Mouse (Mus musculus): ENCODE data around the gene Camk2n1. TPM values are rescaled to one million over a fixed set of nuclear protein-coding genes. Genes with fewer than 3 reads are reported as not detected.
A peak's percentile ranks its signal among the peaks of the same experiment; 100 is the strongest.

The Camk2n1 gene
- polyA plus RNA-seq (2015; fragmentation: Nextera tagmentation; extraction: Ambion mirVana) = 13.0 and 13.4 TPM in 2 replicates

DNA sequence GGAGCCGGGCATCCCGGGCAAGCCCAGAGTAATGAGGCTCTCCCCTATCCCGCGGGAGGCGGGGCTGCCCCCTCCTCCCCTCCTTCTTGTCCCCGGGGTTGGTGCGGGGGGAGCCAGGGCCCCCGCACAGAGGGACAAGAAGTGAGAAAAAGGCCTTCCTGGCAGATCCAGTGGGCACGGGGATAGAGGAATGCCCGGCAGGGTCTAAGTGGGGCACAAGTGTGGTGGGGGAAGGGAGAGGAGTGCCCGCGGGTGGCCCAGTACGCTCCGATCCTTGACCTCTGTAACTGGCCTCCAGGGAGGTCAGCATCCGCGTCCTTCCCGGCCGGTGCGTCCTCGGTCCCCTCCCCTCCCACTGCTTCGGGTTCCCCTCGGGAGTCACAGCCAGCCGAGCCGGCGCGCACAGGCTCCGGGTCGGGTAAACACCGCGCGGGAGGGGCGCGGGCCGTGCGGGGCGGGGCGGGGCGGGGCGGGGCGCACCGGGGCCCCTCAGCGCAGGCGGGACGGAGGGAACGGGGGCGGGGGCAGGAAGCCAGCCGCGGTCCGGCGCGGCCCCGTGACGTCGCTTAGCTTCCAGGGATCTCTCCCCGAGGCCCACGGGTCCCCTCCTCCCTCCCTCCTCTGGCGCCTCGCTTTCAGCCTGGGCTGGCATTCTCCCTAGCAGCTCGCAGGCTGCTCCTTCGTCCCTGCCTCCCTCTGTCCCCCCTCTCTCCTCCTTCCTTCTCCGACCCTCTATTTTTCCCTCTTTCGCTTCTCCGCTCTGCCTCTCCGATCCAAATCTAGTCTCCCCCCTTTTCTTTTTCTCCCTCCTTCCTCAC, at the start of gene Camk2n1:
Gene Camk2n1 (plus strand): TSS at position 562 of the 818 bp plus-strand sequence.
- H3K4me3 ChIP-seq (replicated peaks) = peak within 1 kb of the TSS; percentile 98
- H3K9ac ChIP-seq (replicated peaks) = peak within 1 kb of the TSS; percentile 95
- H3K27me3 ChIP-seq = peaks cover 11% of the 10 kb centered on the region
- peak; percentile 84 for ATAC-seq
- H3K4me2 ChIP-seq (replicated peaks) = peak within 1 kb of the TSS; percentile 80
- 0 out of 2 replicates have a peak, but pooled peaks cover under 1% of the 10 kb centered on the region for H3K36me3 ChIP-seq
- H3K4me1 ChIP-seq (replicated peaks) = peaks cover 59% of the 10 kb centered on the region
- peak within 1 kb of the TSS; percentile 97 for H3K27ac ChIP-seq
- 0% methylated on average over 38 of the region's 64 CpGs for WGBS
- no peaks in the 10 kb centered on the region for H3K9me3 ChIP-seq

DNA sequence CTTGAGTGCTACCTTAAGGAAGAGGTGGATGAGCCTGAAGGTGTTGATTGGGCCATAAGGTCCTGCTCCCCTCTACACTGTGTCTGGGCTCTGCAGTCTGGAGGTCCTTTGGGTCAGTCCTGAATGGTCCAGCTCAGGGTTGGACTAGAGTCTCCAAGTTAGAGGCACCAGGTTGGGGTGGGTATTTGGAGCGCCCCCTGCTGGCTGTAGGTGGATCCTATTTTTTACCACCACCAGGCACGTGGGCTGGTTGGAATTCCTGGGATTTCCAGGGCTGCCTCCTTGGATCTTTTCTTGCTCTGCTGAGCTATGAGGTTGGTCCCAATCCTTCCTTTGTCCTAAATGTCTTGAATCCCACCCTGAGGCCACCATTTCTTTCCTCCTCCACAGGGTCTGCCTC, 49.3 kb upstream of the Camk2n1 start:
- Histone ChIP-seq H3K9ac (replicated peaks) (no peak overlapping the region), H3K36me3 (no peaks in the 10 kb centered on the region), H3K27ac (no peak overlapping the region), H3K4me1 (replicated peaks) (no peaks in the 10 kb centered on the region), H3K4me3 (replicated peaks) (no peak overlapping the region), H3K27me3 (peaks cover 20% of the 10 kb centered on the region), H3K9me3 (no peaks in the 10 kb centered on the region), H3K4me2 (replicated peaks) (no peak overlapping the region)
- no peak for ATAC-seq
- 2% methylated on average over 2 of the region's 2 CpGs for WGBS

DNA sequence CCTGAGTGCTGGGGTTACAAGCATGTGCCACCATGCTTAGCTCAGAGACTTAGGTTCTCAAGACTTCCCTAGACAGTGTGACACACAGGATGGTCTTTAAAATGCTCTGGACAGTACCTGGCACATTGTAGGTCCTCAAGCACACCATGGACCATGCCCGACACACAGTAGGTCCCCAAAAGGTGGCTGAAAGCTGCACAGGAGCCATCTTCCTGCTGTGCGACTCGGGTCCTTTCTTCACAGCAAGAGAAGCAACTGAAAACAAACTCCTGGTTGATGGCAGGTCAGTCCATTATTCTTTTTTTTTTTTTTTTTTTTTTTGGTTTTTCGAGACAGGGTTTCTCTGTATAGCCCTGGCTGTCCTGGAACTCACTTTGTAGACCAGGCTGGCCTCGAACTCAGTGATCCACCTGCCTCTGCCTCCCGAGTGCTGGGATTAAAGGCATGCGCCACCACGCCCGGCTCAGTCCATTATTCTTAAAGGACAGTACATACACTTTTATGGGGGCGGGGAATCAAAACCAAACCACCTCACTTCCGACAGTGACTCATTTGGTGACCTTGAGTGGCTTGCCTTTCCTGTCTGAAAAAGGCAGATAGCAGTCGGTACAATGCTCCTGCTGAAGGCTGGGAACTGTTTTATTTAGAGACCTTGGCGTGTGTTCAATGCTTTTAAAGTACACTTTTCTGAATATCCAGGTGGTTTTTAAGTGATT, 46.5 kb upstream of the Camk2n1 start:
- no peak for ATAC-seq
- no peak overlapping the region for H3K27ac ChIP-seq
- no peak overlapping the region for H3K4me2 ChIP-seq (replicated peaks)
- H3K27me3 ChIP-seq = peaks cover 11% of the 10 kb centered on the region; the same call in 1 of the 2 replicates
- 87% methylated on average over 12 of the region's 13 CpGs for WGBS
- no peaks in the 10 kb centered on the region for H3K9me3 ChIP-seq
- H3K4me3 ChIP-seq (replicated peaks) = no peak overlapping the region
- H3K9ac ChIP-seq (replicated peaks) = no peak overlapping the region
- no peaks in the 10 kb centered on the region for H3K4me1 ChIP-seq (replicated peaks)
- H3K36me3 ChIP-seq = no peaks in the 10 kb centered on the region

DNA sequence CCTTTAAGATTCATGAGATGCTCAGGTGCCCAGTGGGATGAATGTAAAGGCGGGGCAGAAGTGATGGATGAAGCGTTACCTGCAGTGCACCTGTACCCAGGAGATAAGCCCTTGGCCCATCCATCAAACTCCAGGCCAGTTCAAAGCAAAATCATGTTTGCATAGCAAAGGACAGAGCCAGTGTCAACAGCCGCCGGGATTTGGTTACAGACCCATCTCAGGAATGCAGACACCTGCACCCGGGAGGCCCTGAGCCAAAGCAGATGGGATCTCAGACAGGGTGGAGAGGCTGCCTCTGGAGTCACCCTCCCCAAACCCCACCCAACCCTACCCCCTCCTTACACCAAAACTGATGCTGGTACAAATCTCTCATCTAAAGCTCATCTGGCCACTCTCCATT, 43.1 kb upstream of the Camk2n1 start:
- Histone ChIP-seq H3K9me3 (no peaks in the 10 kb centered on the region), H3K4me1 (replicated peaks) (peaks cover 6% of the 10 kb centered on the region), H3K27ac (no peak overlapping the region), H3K4me3 (replicated peaks) (no peak overlapping the region), H3K9ac (replicated peaks) (no peak overlapping the region), H3K4me2 (replicated peaks) (no peak overlapping the region), H3K36me3 (no peaks in the 10 kb centered on the region), H3K27me3 (peaks cover 13% of the 10 kb centered on the region; the same call in 1 of the 2 replicates)
- 17% methylated on average over 5 of the region's 5 CpGs for WGBS
- ATAC-seq = no peak

DNA sequence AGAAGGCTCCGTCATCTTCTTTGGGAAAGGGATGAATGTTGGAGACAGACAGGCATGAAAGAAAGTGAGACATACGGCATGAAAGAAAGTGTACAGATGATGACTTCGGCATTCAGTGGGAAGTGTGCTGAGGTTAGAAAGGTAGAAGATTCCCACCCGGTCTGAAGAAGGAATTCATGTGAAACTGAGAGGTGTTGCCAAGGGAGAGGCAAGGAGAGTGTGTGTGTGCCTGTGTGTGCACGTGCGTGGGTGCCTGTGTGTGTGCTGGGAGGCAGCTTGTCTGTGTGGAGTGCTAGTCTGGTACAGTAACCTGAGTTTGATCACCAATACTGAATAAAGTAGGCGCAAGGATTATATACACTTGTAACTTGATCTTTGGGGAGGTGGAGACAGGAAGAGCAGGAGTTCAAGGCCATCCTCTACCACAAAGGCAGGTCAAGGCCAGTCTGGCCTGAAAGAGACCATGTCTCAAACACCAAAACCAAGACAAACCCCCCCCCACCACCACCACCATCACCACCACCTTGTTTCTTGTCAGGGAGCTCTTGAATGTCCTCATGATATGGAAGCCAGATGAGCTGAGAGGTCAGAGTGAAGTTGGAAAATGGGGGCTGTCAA, 42.5 kb upstream of the Camk2n1 start:
- H3K27ac ChIP-seq = no peak overlapping the region
- H3K4me3 ChIP-seq (replicated peaks) = no peak overlapping the region
- no peaks in the 10 kb centered on the region for H3K9me3 ChIP-seq
- H3K9ac ChIP-seq (replicated peaks) = no peak overlapping the region
- peaks cover 6% of the 10 kb centered on the region for H3K4me1 ChIP-seq (replicated peaks)
- ATAC-seq = no peak
- WGBS = 56% methylated on average over 7 of the region's 7 CpGs
- peaks cover 16% of the 10 kb centered on the region; the same call in 1 of the 2 replicates for H3K27me3 ChIP-seq
- H3K4me2 ChIP-seq (replicated peaks) = no peak overlapping the region
- no peaks in the 10 kb centered on the region for H3K36me3 ChIP-seq

DNA sequence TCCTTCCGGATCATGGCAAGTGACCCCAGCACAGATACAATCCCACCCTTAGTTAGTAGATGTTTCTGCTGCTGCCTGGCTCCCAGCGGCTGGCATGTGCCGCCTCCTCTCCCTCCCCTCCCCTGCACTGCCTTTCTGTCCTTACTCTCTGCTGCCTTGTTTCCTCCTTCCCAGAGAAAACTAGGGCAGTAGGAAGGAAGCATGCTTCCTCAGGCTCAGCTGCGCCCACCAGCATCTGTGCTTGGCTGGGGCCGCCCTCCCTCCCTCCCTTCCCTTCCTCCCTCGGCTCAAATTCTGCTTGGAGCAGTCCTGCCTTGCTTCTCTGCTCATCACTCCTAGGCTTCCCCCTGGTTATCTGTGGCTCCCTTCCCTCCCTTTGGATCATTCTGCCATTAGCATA, 39.4 kb upstream of the Camk2n1 start:
- Histone ChIP-seq H3K4me3 (replicated peaks) (no peak overlapping the region), H3K4me1 (replicated peaks) (peaks cover 15% of the 10 kb centered on the region), H3K9me3 (no peaks in the 10 kb centered on the region), H3K9ac (replicated peaks) (0 out of 2 replicates have a peak overlapping the region, but pooled peaks have one; percentile 40), H3K36me3 (no peaks in the 10 kb centered on the region), H3K27ac (peak overlapping the region; percentile 49), H3K4me2 (replicated peaks) (no peak overlapping the region), H3K27me3 (peaks cover 10% of the 10 kb centered on the region)
- 29% methylated on average over 6 of the region's 6 CpGs for WGBS
- 0 out of 2 replicates have a peak, but pooled peaks have one; percentile 20 for ATAC-seq

DNA sequence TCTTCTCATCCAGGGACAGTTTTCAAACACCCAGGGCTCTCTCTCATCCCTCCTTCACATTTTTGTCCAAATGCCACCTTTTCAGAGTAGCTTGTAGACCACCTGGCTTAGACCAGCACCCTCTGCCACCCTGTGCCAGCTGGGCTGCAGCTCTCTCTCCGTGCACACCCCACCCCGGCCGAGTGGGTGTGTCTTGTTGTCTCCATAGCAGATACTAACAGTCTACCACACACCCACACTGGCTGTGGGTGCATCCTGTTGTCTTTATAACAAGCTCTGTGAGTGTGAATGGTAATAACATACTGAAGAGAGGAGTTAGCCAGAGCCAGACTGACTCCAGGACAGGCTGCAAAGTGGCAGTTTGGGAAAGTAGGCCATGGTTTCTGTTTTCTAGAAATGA, 38.1 kb upstream of the Camk2n1 start:
- Histone ChIP-seq H3K9ac (replicated peaks) (no peak overlapping the region), H3K4me1 (replicated peaks) (peaks cover 15% of the 10 kb centered on the region), H3K27ac (no peak overlapping the region), H3K4me3 (replicated peaks) (no peak overlapping the region), H3K4me2 (replicated peaks) (no peak overlapping the region), H3K27me3 (peaks cover 15% of the 10 kb centered on the region), H3K9me3 (no peaks in the 10 kb centered on the region), H3K36me3 (no peaks in the 10 kb centered on the region)
- WGBS = 79% methylated on average over 3 of the region's 3 CpGs
- ATAC-seq = no peak

DNA sequence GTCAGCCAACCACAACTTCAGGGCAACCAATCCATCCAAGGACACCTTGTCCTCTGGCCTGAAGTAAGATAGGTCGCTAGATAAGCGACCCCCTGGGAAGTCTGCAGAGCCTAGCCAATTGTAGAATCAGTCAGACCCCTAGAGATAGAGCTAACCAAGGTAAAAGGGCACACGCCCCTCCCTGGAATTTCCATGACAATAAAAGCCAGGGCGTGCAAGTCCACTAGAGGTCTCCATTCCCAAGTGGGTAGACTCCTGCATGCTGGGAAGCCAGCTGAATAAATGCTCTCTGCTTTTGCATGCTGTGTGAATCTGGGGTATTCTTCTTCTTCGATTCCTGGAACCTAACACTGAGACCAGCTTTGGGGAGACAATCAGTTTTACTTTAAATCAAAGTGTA, 37.7 kb upstream of the Camk2n1 start:
- Histone ChIP-seq H3K4me2 (replicated peaks) (no peak overlapping the region), H3K4me1 (replicated peaks) (peaks cover 15% of the 10 kb centered on the region), H3K36me3 (no peaks in the 10 kb centered on the region), H3K27me3 (peaks cover 19% of the 10 kb centered on the region), H3K9ac (replicated peaks) (no peak overlapping the region), H3K9me3 (no peaks in the 10 kb centered on the region), H3K4me3 (replicated peaks) (no peak overlapping the region), H3K27ac (no peak overlapping the region)
- no peak for ATAC-seq
- 51% methylated on average over 5 of the region's 5 CpGs for WGBS

DNA sequence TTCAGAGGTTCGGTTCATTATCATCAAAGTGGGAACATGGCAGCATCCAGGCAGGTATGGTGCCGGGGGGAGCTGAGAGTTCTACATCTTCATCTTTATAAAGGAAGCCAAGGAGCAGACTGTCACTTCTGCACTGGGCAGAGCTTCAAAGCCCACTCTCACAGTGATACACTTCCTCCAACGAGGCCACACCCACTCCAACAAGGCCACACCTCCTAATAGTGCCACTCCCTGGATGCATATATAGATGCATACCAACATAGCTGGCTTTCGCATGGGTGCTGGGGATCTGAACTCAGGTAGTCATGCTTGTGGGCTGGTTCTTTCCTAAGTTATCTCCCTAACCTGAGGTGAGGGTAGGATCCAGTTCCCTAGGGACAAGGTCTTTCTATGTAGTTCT, 36.2 kb upstream of the Camk2n1 start:
- H3K36me3 ChIP-seq = no peaks in the 10 kb centered on the region
- no peak overlapping the region for H3K4me2 ChIP-seq (replicated peaks)
- peaks cover 15% of the 10 kb centered on the region for H3K4me1 ChIP-seq (replicated peaks)
- 85% methylated on average over 4 of the region's 4 CpGs for WGBS
- H3K27ac ChIP-seq = no peak overlapping the region
- H3K27me3 ChIP-seq = peaks cover 16% of the 10 kb centered on the region; the same call in 1 of the 2 replicates
- no peak for ATAC-seq
- no peak overlapping the region for H3K4me3 ChIP-seq (replicated peaks)
- no peak overlapping the region for H3K9ac ChIP-seq (replicated peaks)
- H3K9me3 ChIP-seq = 0 out of 2 replicates have a peak, but pooled peaks cover 2% of the 10 kb centered on the region

DNA sequence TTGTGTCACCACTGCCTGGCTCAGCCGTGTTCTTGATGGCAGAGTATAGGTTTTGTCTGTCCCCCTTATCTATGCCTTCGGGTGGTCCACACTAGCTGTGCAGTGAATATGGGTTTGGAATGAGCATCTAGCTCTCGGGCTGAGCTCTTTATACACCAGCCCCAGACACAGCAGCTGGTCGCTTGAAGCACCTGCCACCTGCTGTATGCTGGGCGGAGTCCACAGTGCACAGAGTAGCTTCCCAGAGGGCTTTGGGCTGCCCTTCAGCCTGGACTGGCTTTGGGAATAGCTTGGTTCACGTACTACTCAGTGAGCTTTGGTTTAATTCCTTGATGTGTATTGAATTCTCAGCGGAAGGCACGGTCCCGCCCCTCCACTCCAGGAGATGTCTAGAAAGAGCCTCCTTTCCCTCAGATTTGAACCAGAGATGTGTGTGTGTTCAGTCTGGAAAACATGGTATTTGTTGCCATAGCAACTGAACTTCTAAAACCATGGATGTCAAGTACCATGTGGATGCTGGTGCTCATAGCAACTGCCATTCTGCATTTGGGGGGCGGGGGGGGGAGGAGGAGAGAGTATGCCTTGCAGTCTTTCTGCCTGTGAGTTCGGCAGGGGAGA, 35.7 kb upstream of the Camk2n1 start:
- Histone ChIP-seq H3K9ac (replicated peaks) (no peak overlapping the region), H3K36me3 (no peaks in the 10 kb centered on the region), H3K9me3 (0 out of 2 replicates have a peak, but pooled peaks cover 5% of the 10 kb centered on the region), H3K4me1 (replicated peaks) (peaks cover 15% of the 10 kb centered on the region), H3K4me2 (replicated peaks) (no peak overlapping the region), H3K27ac (no peak overlapping the region), H3K4me3 (replicated peaks) (no peak overlapping the region), H3K27me3 (peaks cover 13% of the 10 kb centered on the region; the same call in 1 of the 2 replicates)
- 49% methylated on average over 11 of the region's 11 CpGs for WGBS
- no peak; the same call in 1 of the 2 replicates for ATAC-seq

DNA sequence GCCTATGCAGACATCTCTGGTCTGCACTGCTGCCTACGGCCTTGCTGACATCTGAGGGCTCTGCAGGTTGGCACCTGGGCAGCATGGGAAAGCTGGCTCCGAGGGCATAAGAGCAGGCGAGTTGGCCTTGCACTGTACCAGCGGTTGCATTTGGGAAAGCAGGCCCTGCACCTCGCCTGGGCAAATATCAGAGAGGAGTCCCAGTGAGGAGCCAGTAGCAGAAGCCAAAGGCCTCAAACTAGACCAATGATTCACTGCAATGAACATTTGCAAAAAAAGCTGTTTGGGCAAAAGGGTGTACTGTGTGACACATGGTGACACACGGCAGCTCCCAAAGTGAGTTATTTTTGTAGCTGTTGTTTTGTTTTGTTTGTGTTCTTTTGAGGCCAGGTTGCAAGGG, 29.1 kb upstream of the Camk2n1 start:
- 0 out of 2 replicates have a peak, but pooled peaks cover 5% of the 10 kb centered on the region for H3K9me3 ChIP-seq
- H3K36me3 ChIP-seq = no peaks in the 10 kb centered on the region
- H3K4me3 ChIP-seq (replicated peaks) = no peak overlapping the region
- H3K9ac ChIP-seq (replicated peaks) = no peak overlapping the region
- no peak overlapping the region for H3K27ac ChIP-seq
- no peak for ATAC-seq
- peaks cover 10% of the 10 kb centered on the region for H3K27me3 ChIP-seq
- H3K4me1 ChIP-seq (replicated peaks) = peaks cover 4% of the 10 kb centered on the region; the same call in 1 of the 2 replicates
- 86% methylated on average over 6 of the region's 6 CpGs for WGBS
- H3K4me2 ChIP-seq (replicated peaks) = no peak overlapping the region

Data from midbrain, embryonic 13.5 days (tissue).